In the genomic region with DNA sequence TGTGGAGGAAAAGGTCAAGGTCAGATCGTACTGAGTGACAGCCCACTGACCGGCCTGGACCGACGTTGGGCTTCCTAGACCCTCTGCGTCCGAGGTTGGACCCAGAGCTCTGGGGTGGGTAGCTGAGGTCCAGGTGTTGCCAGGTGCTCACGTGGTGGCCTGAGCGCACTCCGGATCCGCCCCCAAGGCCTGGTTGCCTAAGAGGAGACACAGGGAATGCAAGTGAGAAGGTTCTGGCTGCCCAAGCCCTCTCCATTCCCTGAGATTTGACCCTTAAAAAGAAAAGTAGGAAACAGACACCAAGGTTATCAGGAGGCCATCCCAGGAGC, we compare ENCODE assay signal across 8 mouse cellular contexts. TPM values are rescaled to one million over a fixed set of nuclear protein-coding genes. Genes with fewer than 3 reads are reported as not detected.
DNase-seq lines count a peak whose midpoint lies in the region; ATAC-seq lines count a peak whose summit lies in the region.

No protein-coding gene starts in this region.

- peak overlapping the region; percentile 94 for H3K4me2 ChIP-seq in hindbrain, embryonic 15.5 days
- H3K4me2 ChIP-seq in liver, embryonic 11.5 days, result peak overlapping the region; percentile 96
- peak overlapping the region; percentile 95 for H3K4me2 ChIP-seq in neural tube, embryonic 15.5 days

- no peaks in the 10 kb centered on the region for H3K9me3 ChIP-seq in heart, embryonic 10.5 days
- H3K9me3 ChIP-seq in hindbrain, embryonic 15.5 days, result no peaks in the 10 kb centered on the region
- H3K9me3 ChIP-seq in liver, embryonic 11.5 days (ENCODE audit: control insufficient read depth, low read length), result no peaks in the 10 kb centered on the region
- H3K9me3 ChIP-seq in neural tube, embryonic 15.5 days (replicated peaks), result no peaks in the 10 kb centered on the region

- peaks cover 36% of the 10 kb centered on the region for H3K4me1 ChIP-seq in heart, embryonic 10.5 days
- H3K4me1 ChIP-seq in hindbrain, embryonic 15.5 days (replicated peaks), result peaks cover 25% of the 10 kb centered on the region
- H3K4me1 ChIP-seq in liver, embryonic 11.5 days (replicated peaks; ENCODE audit: control insufficient read depth, insufficient read depth, low read length), result peaks cover 24% of the 10 kb centered on the region
- H3K4me1 ChIP-seq in neural tube, embryonic 15.5 days, result peaks cover 29% of the 10 kb centered on the region

- no peaks in the 10 kb centered on the region for H3K27me3 ChIP-seq in heart, embryonic 10.5 days (ENCODE audit: insufficient read depth, poor library complexity, severe bottlenecking)
- no peaks in the 10 kb centered on the region for H3K27me3 ChIP-seq in hindbrain, embryonic 15.5 days
- H3K27me3 ChIP-seq in liver, embryonic 11.5 days (replicated peaks; ENCODE audit: control insufficient read depth, insufficient read depth, low read length), result no peaks in the 10 kb centered on the region
- H3K27me3 ChIP-seq in neural tube, embryonic 15.5 days (replicated peaks), result no peaks in the 10 kb centered on the region

- peak overlapping the region; percentile 81 for H3K9ac ChIP-seq in hindbrain, embryonic 15.5 days
- peak overlapping the region; percentile 85 for H3K9ac ChIP-seq in liver, embryonic 11.5 days (ENCODE audit: low read depth, low read length)
- H3K9ac ChIP-seq in neural tube, embryonic 15.5 days (replicated peaks), result peak overlapping the region; percentile 82

- peak overlapping the region; percentile 86 for H3K4me3 ChIP-seq in heart, embryonic 10.5 days
- peak overlapping the region; percentile 88 for H3K4me3 ChIP-seq in hindbrain, embryonic 15.5 days
- H3K4me3 ChIP-seq in liver, embryonic 11.5 days (ENCODE audit: low read depth, low read length), result peak overlapping the region; percentile 95
- peak overlapping the region; percentile 87 for H3K4me3 ChIP-seq in neural tube, embryonic 15.5 days (replicated peaks)

- DNase-seq in heart, embryonic 10.5 days (ENCODE audit: low spot score), result no peak
- no peak for DNase-seq in heart, adult 9 months (ENCODE audit: low spot score in 2 of 2)
- peak; percentile 39 for DNase-seq in embryo, embryonic 10 days (ENCODE audit: low spot score)
- no peak for DNase-seq in liver, embryonic 11.5 days (ENCODE audit: low spot score)
- no peak for DNase-seq in layer of hippocampus, postnatal 14 days (ENCODE audit: low spot score in 2 of 2)
- DNase-seq in left cerebral cortex, adult 9 months (ENCODE audit: low spot score in 2 of 2), result no peak

- peak overlapping the region; percentile 95 for H3K27ac ChIP-seq in heart, embryonic 10.5 days
- H3K27ac ChIP-seq in hindbrain, embryonic 15.5 days (replicated peaks), result peak overlapping the region; percentile 50
- H3K27ac ChIP-seq in liver, embryonic 11.5 days (ENCODE audit: low read depth, low read length), result peak overlapping the region; percentile 62; the same call in 1 of the 2 replicates
- H3K27ac ChIP-seq in neural tube, embryonic 15.5 days (replicated peaks), result peak overlapping the region; percentile 75; the same call in 1 of the 2 replicates

- 2% methylated on average over 10 of the region's 10 CpGs for WGBS in heart, embryonic 10.5 days
- 2% methylated on average over 10 of the region's 10 CpGs for WGBS in hindbrain, embryonic 15.5 days
- WGBS in liver, embryonic 11.5 days, result 1% methylated on average over 10 of the region's 10 CpGs
- 2% methylated on average over 10 of the region's 10 CpGs for WGBS in neural tube, embryonic 15.5 days

- H3K36me3 ChIP-seq in heart, embryonic 10.5 days, result peaks cover 42% of the 10 kb centered on the region
- peaks cover 19% of the 10 kb centered on the region for H3K36me3 ChIP-seq in hindbrain, embryonic 15.5 days
- peaks cover 23% of the 10 kb centered on the region for H3K36me3 ChIP-seq in liver, embryonic 11.5 days (ENCODE audit: control insufficient read depth, insufficient read depth, low read length)
- peaks cover 35% of the 10 kb centered on the region for H3K36me3 ChIP-seq in neural tube, embryonic 15.5 days

- ATAC-seq in hindbrain, embryonic 15.5 days (ENCODE audit: low FRiP score, low read depth), result peak; percentile 42
- peak; percentile 33 for ATAC-seq in liver, embryonic 11.5 days (replicated peaks; ENCODE audit: low FRiP score)
- ATAC-seq in neural tube, embryonic 15.5 days (ENCODE audit: low FRiP score), result peak; percentile 46

RNA-seq across cellular contexts. Expression of a gene that starts 0.6 kb away (rescaled TPM):
- 65.7 and 104 TPM in 2 replicates for polyA plus RNA-seq in heart, embryonic 10.5 days (2016; fragmentation: Nextera tagmentation; extraction: Ambion mirVana)
- 33.2 and 40.7 TPM in 2 replicates for polyA plus RNA-seq in hindbrain, embryonic 15.5 days (2015; fragmentation: Nextera tagmentation; extraction: Ambion mirVana)
- 96.3 and 97.0 TPM in 2 replicates for polyA plus RNA-seq in liver, embryonic 11.5 days (2014; fragmentation: Nextera tagmentation; extraction: Ambion mirVana)
- polyA plus RNA-seq in neural tube, embryonic 15.5 days (2015; fragmentation: Nextera tagmentation; extraction: Ambion mirVana), result 38.0 and 42.9 TPM in 2 replicates
- total RNA-seq in layer of hippocampus, postnatal 14 days (2021), result 10 to 100 TPM; 27.6 to 27.7 TPM
